Mouse (Mus musculus) neural tube, embryonic 14.5 days (tissue): Measurements from ENCODE around the gene Gm21988. TPM values are rescaled to one million over a fixed set of nuclear protein-coding genes. Genes with fewer than 3 reads are reported as not detected.
A peak's percentile ranks its signal among the peaks of the same experiment; 100 is the strongest.

ENCODE experiments used
- ATAC-seq: fragments of 200-750 bp; cut with Nextera tagmentation; 2 replicates; pipeline ENCODE4 v1.8.0; 2017; ENCODE audit warnings: low read depth, mild to moderate bottlenecking, moderate TSS enrichment, moderate library complexity
- H3K27ac ChIP-seq: fragments of 300-500 bp; sonication (generic); 2 replicates; pipeline ENCODE4 v1.5.1; 2014; ENCODE audit warnings: low read depth, mild to moderate bottlenecking, control low read depth, low read length, moderate library complexity, mixed read lengths
- H3K27me3 ChIP-seq: fragments of 300-500 bp; sonication (generic); 2 replicates; pipeline ENCODE4 v1.6.1; 2014; ENCODE audit warnings: low read length; ENCODE audit not compliant: control insufficient read depth, insufficient read depth
- H3K36me3 ChIP-seq: fragments of 300-500 bp; sonication (generic); 2 replicates; pipeline ENCODE4 v1.6.1; 2014; ENCODE audit warnings: low read length, mixed read lengths; ENCODE audit not compliant: control insufficient read depth, insufficient read depth
- H3K4me1 ChIP-seq: fragments of 300-500 bp; sonication (generic); 2 replicates; pipeline ENCODE4 v1.6.1; 2014; ENCODE audit warnings: low read length; ENCODE audit not compliant: control insufficient read depth, insufficient read depth
- H3K4me2 ChIP-seq: fragments of 300-500 bp; sonication (generic); 2 replicates; pipeline ENCODE4 v1.6.1; 2014; ENCODE audit warnings: mild to moderate bottlenecking, low read depth, low read length, control low read depth
- H3K4me3 ChIP-seq: fragments of 300-500 bp; sonication (generic); 2 replicates; pipeline ENCODE4 v1.5.1; 2014; ENCODE audit warnings: low read depth, low read length, control low read depth, mixed read lengths
- H3K9ac ChIP-seq: fragments of 300-500 bp; sonication (generic); replicated peaks from 2 replicates; pipeline ENCODE4 v1.6.1; 2014; ENCODE audit warnings: low read depth, mild to moderate bottlenecking, control low read depth, low read length, mixed read lengths
- H3K9me3 ChIP-seq: fragments of 300-500 bp; sonication (generic); 2 replicates; pipeline ENCODE4 v1.6.1; 2016; ENCODE audit warnings: low read length; ENCODE audit not compliant: control insufficient read depth
- WGBS: fragments of 180-500 bp; shearing (Covaris S2); extraction: QIAGEN DNeasy Blood & Tissue Kit; methylation state at CpG from one replicate; pipeline ENCODE4 v1.1.7; 2014; 5-methylcytosine and 5-hydroxymethylcytosine counted together
- polyA plus RNA-seq: library from polyadenylated mRNA; unstranded; fragments of >200 nt; fragmentation: Nextera tagmentation; extraction: Ambion mirVana; gene quantifications from 2 replicates; pipeline ENCODE4 v1.2.1, GENCODE M21; 2014

The Gm21988 gene
- polyA plus RNA-seq, 1 experiment from 2014 or later = 12.7 TPM

DNA sequence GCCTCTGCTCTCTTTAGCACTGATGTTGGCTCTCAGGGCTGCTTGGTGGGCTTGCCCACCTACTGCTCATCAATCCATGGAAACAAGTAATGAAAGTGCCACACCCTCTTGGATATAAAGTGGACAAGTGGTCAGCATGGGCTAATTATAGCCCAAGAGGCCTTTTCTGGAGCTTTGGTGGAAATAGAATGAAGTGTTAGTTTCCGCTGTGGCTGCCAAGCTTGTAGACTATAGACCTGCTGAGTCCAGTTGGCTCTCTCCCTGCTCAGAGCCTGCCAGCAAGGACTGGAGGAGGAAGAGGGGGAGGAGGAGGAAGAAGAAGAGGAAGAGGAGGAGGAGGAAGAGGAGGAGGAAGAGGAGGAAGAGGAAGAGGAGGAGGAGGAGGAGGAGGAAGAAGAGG, 26.8 kb upstream of the Gm21988 start:
- no peaks in the 10 kb centered on the region for H3K27me3 ChIP-seq
- H3K4me3 ChIP-seq = no peak overlapping the region
- 85% methylated on average over 1 of the region's 1 CpGs for WGBS
- no peaks in the 10 kb centered on the region for H3K4me1 ChIP-seq
- H3K4me2 ChIP-seq = no peak overlapping the region
- no peak for ATAC-seq
- no peaks in the 10 kb centered on the region for H3K36me3 ChIP-seq
- no peaks in the 10 kb centered on the region for H3K9me3 ChIP-seq
- H3K9ac ChIP-seq = no peak overlapping the region
- no peak overlapping the region for H3K27ac ChIP-seq

DNA sequence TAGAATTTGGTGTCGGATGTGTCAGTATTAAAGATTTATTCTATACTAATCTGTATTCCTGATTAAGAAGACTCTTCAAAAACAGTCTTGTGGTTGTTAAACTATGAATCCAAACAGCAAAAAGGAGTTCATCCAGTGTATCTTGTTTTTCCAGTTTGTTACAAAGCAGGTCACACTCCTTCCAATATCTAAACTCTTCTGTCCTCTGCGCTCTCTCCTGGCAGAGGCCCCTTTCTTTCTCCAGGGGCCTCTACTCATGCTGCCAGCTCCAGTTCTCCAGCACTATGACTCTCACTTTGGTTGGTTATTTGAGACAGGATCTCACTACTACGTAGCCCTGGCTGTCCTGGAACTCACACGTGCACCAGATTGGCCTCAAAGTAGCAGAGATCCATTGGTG, 26.2 kb upstream of the Gm21988 start:
- Histone ChIP-seq H3K9me3 (no peaks in the 10 kb centered on the region), H3K4me3 (no peak overlapping the region), H3K36me3 (no peaks in the 10 kb centered on the region), H3K4me2 (no peak overlapping the region), H3K9ac (no peak overlapping the region), H3K4me1 (no peaks in the 10 kb centered on the region), H3K27me3 (no peaks in the 10 kb centered on the region), H3K27ac (no peak overlapping the region)
- no peak for ATAC-seq
- WGBS = 78% methylated on average over 4 of the region's 4 CpGs

DNA sequence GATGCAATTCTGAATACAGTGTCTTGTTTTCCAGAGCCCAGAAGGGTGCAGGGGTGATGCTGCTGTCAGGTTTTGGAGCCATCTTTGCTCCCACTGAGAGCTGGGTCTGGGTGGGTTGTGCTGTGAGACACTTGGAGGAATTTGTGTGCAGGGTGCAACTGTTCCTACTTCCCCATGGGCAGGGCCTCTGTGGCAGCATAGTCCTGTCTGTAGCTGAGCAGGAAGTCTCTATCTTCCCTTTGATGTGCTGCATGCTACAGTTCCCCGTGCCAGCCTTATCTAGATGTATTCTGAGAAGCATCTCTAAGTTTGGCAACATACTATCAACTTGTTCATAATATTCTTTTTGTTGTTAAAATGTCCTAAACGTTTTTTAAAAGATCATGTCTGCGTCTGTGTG, 25.6 kb upstream of the Gm21988 start:
- ATAC-seq = no peak
- Histone ChIP-seq H3K4me2 (no peak overlapping the region), H3K36me3 (no peaks in the 10 kb centered on the region), H3K9ac (no peak overlapping the region), H3K9me3 (no peaks in the 10 kb centered on the region), H3K27ac (no peak overlapping the region), H3K4me3 (no peak overlapping the region), H3K4me1 (no peaks in the 10 kb centered on the region), H3K27me3 (no peaks in the 10 kb centered on the region)
- WGBS = 60% methylated on average over 3 of the region's 3 CpGs

DNA sequence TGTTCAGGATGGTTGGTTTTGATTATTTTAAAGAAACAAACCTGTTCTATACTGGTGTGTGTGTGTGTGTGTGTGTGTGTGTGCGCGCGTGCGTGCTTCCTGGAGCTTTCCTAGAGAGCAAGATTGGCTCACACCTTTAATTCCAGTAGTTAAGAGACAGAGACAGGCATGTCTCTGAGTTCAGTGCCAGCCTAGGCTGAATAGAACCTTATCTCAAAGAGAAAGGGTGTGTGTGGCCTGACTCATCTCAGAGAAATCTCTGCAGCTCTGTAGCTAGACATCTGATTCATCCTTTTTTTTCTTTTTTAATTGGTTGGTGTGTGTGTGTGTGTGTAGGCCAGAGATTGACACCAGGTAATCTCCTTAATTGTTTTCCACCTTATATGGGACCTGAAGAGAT, 19.4 kb upstream of the Gm21988 start:
- Histone ChIP-seq H3K4me3 (no peak overlapping the region), H3K4me2 (no peak overlapping the region), H3K9ac (no peak overlapping the region), H3K27ac (no peak overlapping the region), H3K9me3 (no peaks in the 10 kb centered on the region), H3K27me3 (peaks cover 14% of the 10 kb centered on the region), H3K4me1 (no peaks in the 10 kb centered on the region; the same call in 1 of the 2 replicates), H3K36me3 (no peaks in the 10 kb centered on the region)
- ATAC-seq = no peak
- WGBS = 92% methylated on average over 4 of the region's 4 CpGs

DNA sequence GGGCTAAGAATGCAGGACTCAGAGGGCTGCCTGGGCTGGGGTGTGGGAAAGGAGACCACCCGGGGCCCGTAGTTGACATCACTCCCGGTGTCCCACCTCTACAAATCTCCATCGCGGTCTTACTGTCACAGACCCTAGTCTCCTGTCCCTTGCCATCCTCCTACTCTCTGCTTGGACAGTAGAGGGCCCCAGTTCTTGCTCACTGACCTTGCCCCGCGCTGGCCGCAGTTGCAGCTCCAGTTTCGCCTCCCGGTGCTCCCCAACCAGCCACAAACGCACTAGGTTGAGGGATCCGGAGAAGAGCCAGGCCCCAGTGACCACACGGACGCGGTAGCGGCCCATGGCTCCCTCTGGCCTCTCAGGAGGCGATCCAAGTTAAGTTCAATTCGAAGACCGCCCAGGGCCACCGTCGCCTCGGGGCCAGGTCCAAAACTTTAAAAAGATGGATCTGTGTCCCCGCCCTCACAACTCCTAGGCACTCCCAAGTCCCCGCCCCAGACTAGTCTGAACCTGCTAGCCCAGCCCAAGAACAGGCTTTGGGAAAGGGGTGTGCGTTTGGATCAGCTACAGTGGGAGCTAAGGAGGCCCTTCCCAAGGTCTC, 15.4 kb upstream of the Gm21988 start, which contains the start of gene Alox12:
Gene Alox12, minus strand, starts transcription at position 423 of the 601 bp plus-strand sequence.
- Histone ChIP-seq H3K27ac (no peak within 1 kb of the TSS), H3K36me3 (no peaks in the 10 kb centered on the region), H3K9me3 (no peaks in the 10 kb centered on the region), H3K4me3 (0 out of 2 replicates have a peak within 1 kb of the TSS, but pooled peaks have one; percentile 12), H3K27me3 (peaks cover 28% of the 10 kb centered on the region), H3K4me1 (no peaks in the 10 kb centered on the region; the same call in 1 of the 2 replicates), H3K4me2 (peak within 1 kb of the TSS; percentile 29; the same call in 1 of the 2 replicates), H3K9ac (no peak within 1 kb of the TSS)
- ATAC-seq = no peak
- 1% methylated on average over 25 of the region's 25 CpGs for WGBS

DNA sequence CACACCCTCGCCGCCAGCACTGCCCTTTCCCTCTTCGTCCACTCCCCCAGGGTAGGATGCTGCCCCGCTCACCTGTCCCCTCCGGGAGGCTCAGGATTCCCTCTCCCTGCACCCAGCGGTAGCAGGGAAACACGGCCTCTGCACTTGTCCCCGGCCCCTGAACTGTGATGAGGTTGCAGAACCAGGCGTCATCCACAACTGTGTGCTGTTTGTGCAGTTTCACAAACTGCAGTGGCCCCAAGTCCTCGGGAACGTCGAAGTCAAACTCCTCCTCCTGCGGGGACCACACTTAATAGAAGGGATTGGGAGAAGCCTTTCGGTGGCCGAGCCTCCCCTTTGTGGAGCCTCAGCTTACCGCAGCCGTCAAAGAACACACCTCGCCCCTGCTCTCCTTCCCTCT, 14.7 kb upstream of the Gm21988 start:
- H3K4me2 ChIP-seq = 0 out of 2 replicates have a peak overlapping the region, but pooled peaks have one; percentile 29
- no peak overlapping the region for H3K27ac ChIP-seq
- peaks cover 28% of the 10 kb centered on the region for H3K27me3 ChIP-seq
- H3K9ac ChIP-seq = no peak overlapping the region
- no peaks in the 10 kb centered on the region for H3K36me3 ChIP-seq
- H3K4me1 ChIP-seq = no peaks in the 10 kb centered on the region; the same call in 1 of the 2 replicates
- WGBS = 4% methylated on average over 18 of the region's 18 CpGs
- no peak for ATAC-seq
- no peak overlapping the region for H3K4me3 ChIP-seq
- no peaks in the 10 kb centered on the region for H3K9me3 ChIP-seq

DNA sequence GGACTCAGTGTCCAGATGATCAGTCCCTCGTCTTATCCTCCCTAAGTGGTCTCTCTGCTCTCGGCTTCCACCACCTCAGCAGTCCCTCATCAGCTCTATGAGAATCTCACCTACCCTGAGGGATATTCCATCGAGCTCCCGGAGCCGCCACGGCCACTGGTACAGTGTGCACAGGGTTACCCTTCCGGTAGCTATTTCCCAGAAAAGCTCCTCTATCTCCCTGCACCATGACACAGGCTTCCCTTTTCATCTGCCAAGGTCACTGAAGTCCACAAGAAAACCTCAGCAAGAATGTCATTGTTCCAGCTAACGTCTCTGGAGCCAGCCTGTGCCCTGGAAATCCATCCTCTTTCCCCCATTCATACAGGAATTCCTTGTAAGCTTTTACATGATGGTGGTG, 12.2 kb upstream of the Gm21988 start:
- Histone ChIP-seq H3K9ac (no peak overlapping the region), H3K4me3 (no peak overlapping the region), H3K4me2 (no peak overlapping the region), H3K36me3 (no peaks in the 10 kb centered on the region), H3K27me3 (peaks cover 28% of the 10 kb centered on the region), H3K27ac (no peak overlapping the region), H3K9me3 (no peaks in the 10 kb centered on the region), H3K4me1 (no peaks in the 10 kb centered on the region; the same call in 1 of the 2 replicates)
- 80% methylated on average over 8 of the region's 8 CpGs for WGBS
- ATAC-seq = no peak

DNA sequence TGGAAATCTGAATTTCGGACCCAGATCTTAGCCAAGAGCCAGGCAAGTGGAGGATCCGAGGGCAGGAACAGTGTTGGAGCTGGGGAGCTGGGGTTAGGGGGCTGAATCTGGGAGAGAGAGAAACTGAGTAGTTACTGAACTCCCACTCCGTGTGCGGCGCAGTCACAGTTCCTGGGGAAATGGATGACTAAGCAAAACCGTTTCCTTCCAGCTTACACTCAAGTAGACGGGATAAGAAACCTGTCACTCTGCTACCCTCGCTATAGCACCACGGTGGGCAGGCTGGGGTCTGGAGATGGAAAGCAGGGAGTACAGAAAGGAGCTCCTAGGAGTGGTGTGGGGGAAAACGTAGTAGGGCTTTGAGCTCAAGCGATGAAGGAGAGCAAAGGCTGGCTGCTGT, 10.5 kb upstream of the Gm21988 start:
- 77% methylated on average over 11 of the region's 11 CpGs for WGBS
- no peak overlapping the region for H3K4me3 ChIP-seq
- H3K27ac ChIP-seq = no peak overlapping the region
- no peaks in the 10 kb centered on the region; the same call in 1 of the 2 replicates for H3K4me1 ChIP-seq
- no peak for ATAC-seq
- no peaks in the 10 kb centered on the region for H3K36me3 ChIP-seq
- peaks cover 25% of the 10 kb centered on the region for H3K27me3 ChIP-seq
- H3K9me3 ChIP-seq = no peaks in the 10 kb centered on the region
- no peak overlapping the region for H3K4me2 ChIP-seq
- H3K9ac ChIP-seq = no peak overlapping the region

DNA sequence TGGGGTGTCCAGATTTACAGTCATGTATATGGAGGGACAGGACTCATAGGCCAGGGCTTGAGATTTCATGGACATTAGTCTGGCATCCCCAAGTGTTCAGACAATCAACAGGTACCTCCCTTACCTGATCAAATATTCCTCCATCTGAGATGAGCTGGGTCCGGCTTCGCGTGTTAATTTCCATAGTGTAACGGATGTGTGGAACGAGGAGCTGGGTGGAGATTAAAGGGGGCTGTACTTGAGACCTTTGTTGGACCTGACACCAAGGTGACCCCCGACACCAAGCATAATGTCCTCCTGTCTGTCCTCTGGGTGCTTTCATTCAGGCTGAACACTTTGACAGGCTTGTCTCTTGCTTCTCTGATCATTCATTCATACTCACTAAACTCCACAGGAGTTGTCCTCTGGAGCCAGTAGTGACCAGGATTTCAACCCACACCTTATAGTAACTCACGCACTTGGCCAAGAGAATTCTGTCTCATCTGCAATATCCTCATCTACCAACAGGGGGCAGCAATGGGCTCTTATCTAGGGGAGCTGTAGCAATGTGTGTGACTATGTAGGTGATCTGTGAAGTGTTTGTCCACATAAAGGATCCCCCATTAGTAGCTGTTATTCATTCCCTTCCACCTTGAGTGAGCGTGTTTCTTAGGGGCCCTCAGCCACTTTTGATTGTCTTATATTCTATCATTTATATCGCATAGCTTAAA, 7.7 kb upstream of the Gm21988 start:
- Histone ChIP-seq H3K36me3 (no peaks in the 10 kb centered on the region), H3K4me1 (no peaks in the 10 kb centered on the region), H3K27me3 (peaks cover 3% of the 10 kb centered on the region; the same call in 1 of the 2 replicates), H3K9me3 (no peaks in the 10 kb centered on the region), H3K9ac (no peak overlapping the region), H3K4me2 (no peak overlapping the region), H3K4me3 (no peak overlapping the region), H3K27ac (no peak overlapping the region)
- 53% methylated on average over 9 of the region's 9 CpGs for WGBS
- ATAC-seq = no peak
